Mouse (Mus musculus): ENCODE results near the gene Ndufs1. TPM values are rescaled to one million over a fixed set of nuclear protein-coding genes. Genes with fewer than 3 reads are reported as not detected.
A peak's percentile ranks its signal among the peaks of the same experiment; 100 is the strongest.

Ndufs1 gene
- polyA plus RNA-seq, 1 experiment from 2014 or later, result 86.5 TPM

- no peak overlapping the region for H3K4me3 ChIP-seq (ENCODE audit: low read depth, low read length)
- H3K36me3 ChIP-seq (ENCODE audit: control insufficient read depth, insufficient read depth, low read length), result peaks cover 12% of the 10 kb centered on the region
- DNase-seq (ENCODE audit: low spot score), result no peak
- no peaks in the 10 kb centered on the region for H3K27me3 ChIP-seq (ENCODE audit: control insufficient read depth, insufficient read depth, low read length)
- H3K9ac ChIP-seq (ENCODE audit: low read length), result no peak overlapping the region
- no peak for ATAC-seq (ENCODE audit: low FRiP score, low TSS enrichment)
- H3K4me1 ChIP-seq (replicated peaks; ENCODE audit: control insufficient read depth, insufficient read depth), result no peaks in the 10 kb centered on the region
- no peak overlapping the region for H3K27ac ChIP-seq (replicated peaks)
- H3K9me3 ChIP-seq (ENCODE audit: control insufficient read depth, low read length), result no peaks in the 10 kb centered on the region
- WGBS, result 86% methylated on average over 6 of the region's 6 CpGs
- H3K4me2 ChIP-seq (replicated peaks; ENCODE audit: low read depth), result no peak overlapping the region
- no peak for TF ChIP-seq EP300 (optimal IDR thresholded peaks at IDR 0.05)
- no peak for TF ChIP-seq CTCF (IDR thresholded peaks at IDR 0.05; ENCODE audit: low read depth)
These were observed 54.6 kb downstream of the Ndufs1 start for GRCm38 (mm10) chr1:63122005-63122404.

- no peak overlapping the region for H3K27ac ChIP-seq (replicated peaks)
- H3K4me3 ChIP-seq (ENCODE audit: low read depth, low read length), result no peak overlapping the region
- 95% methylated on average over 2 of the region's 2 CpGs for WGBS
- H3K27me3 ChIP-seq (ENCODE audit: control insufficient read depth, insufficient read depth, low read length), result no peaks in the 10 kb centered on the region
- DNase-seq (ENCODE audit: low spot score), result no peak
- peaks cover 12% of the 10 kb centered on the region for H3K36me3 ChIP-seq (ENCODE audit: control insufficient read depth, insufficient read depth, low read length)
- no peaks in the 10 kb centered on the region for H3K4me1 ChIP-seq (replicated peaks; ENCODE audit: control insufficient read depth, insufficient read depth)
- no peak overlapping the region for H3K4me2 ChIP-seq (replicated peaks; ENCODE audit: low read depth)
- TF ChIP-seq EP300 (optimal IDR thresholded peaks at IDR 0.05) (no peak), CTCF (IDR thresholded peaks at IDR 0.05; ENCODE audit: low read depth) (no peak)
- H3K9ac ChIP-seq (ENCODE audit: low read length), result no peak overlapping the region
- no peak for ATAC-seq (ENCODE audit: low FRiP score, low TSS enrichment)
- H3K9me3 ChIP-seq (ENCODE audit: control insufficient read depth, low read length), result no peaks in the 10 kb centered on the region
These were observed 56.3 kb downstream of the Ndufs1 start for GRCm38 (mm10) chr1:63120382-63120781.

GRCm38 (mm10) chr1:63119675-63120074 lies 57.0 kb downstream of the Ndufs1 start:
- Histone ChIP-seq H3K27me3 (ENCODE audit: control insufficient read depth, insufficient read depth, low read length) (no peaks in the 10 kb centered on the region), H3K4me2 (replicated peaks; ENCODE audit: low read depth) (no peak overlapping the region), H3K4me3 (ENCODE audit: low read depth, low read length) (no peak overlapping the region), H3K27ac (replicated peaks) (no peak overlapping the region), H3K9me3 (ENCODE audit: control insufficient read depth, low read length) (no peaks in the 10 kb centered on the region), H3K9ac (ENCODE audit: low read length) (no peak overlapping the region), H3K36me3 (ENCODE audit: control insufficient read depth, insufficient read depth, low read length) (peaks cover 12% of the 10 kb centered on the region), H3K4me1 (replicated peaks; ENCODE audit: control insufficient read depth, insufficient read depth) (no peaks in the 10 kb centered on the region)
- 87% methylated on average over 4 of the region's 4 CpGs for WGBS
- DNase-seq (ENCODE audit: low spot score) (no peak), ATAC-seq (ENCODE audit: low FRiP score, low TSS enrichment) (no peak)
- TF ChIP-seq CTCF (IDR thresholded peaks at IDR 0.05; ENCODE audit: low read depth), result no peak
- TF ChIP-seq EP300 (optimal IDR thresholded peaks at IDR 0.05), result no peak

GRCm38 (mm10) chr1:63115540-63115939 lies 61.1 kb downstream of the Ndufs1 start:
- no peak for DNase-seq (ENCODE audit: low spot score)
- Histone ChIP-seq H3K9me3 (ENCODE audit: control insufficient read depth, low read length) (no peaks in the 10 kb centered on the region), H3K36me3 (ENCODE audit: control insufficient read depth, insufficient read depth, low read length) (peaks cover 9% of the 10 kb centered on the region), H3K27ac (replicated peaks) (no peak overlapping the region; the same call in 1 of the 2 replicates), H3K4me3 (ENCODE audit: low read depth, low read length) (peak overlapping the region; percentile 96), H3K9ac (ENCODE audit: low read length) (no peak overlapping the region; the same call in 1 of the 2 replicates), H3K27me3 (ENCODE audit: control insufficient read depth, insufficient read depth, low read length) (no peaks in the 10 kb centered on the region), H3K4me1 (replicated peaks; ENCODE audit: control insufficient read depth, insufficient read depth) (0 out of 2 replicates have a peak, but pooled peaks cover 2% of the 10 kb centered on the region), H3K4me2 (replicated peaks; ENCODE audit: low read depth) (peak overlapping the region; percentile 82)
- no peak for ATAC-seq (ENCODE audit: low FRiP score, low TSS enrichment)
- TF ChIP-seq EP300 (optimal IDR thresholded peaks at IDR 0.05) (no peak), CTCF (IDR thresholded peaks at IDR 0.05; ENCODE audit: low read depth) (no peak)
- 8% methylated on average over 3 of the region's 3 CpGs for WGBS

- no peak for TF ChIP-seq CTCF (IDR thresholded peaks at IDR 0.05; ENCODE audit: low read depth)
- TF ChIP-seq EP300 (optimal IDR thresholded peaks at IDR 0.05), result no peak
- DNase-seq (ENCODE audit: low spot score), result no peak
- Histone ChIP-seq H3K4me2 (replicated peaks; ENCODE audit: low read depth) (peak overlapping the region; percentile 82), H3K27ac (replicated peaks) (peak overlapping the region; percentile 100), H3K9me3 (ENCODE audit: control insufficient read depth, low read length) (no peaks in the 10 kb centered on the region), H3K4me3 (ENCODE audit: low read depth, low read length) (peak overlapping the region; percentile 96), H3K9ac (ENCODE audit: low read length) (peak overlapping the region; percentile 100), H3K4me1 (replicated peaks; ENCODE audit: control insufficient read depth, insufficient read depth) (0 out of 2 replicates have a peak, but pooled peaks cover 3% of the 10 kb centered on the region), H3K27me3 (ENCODE audit: control insufficient read depth, insufficient read depth, low read length) (no peaks in the 10 kb centered on the region), H3K36me3 (ENCODE audit: control insufficient read depth, insufficient read depth, low read length) (peaks cover 4% of the 10 kb centered on the region)
- no peak for ATAC-seq (ENCODE audit: low FRiP score, low TSS enrichment)
- 3% methylated on average over 4 of the region's 4 CpGs for WGBS
These were observed 61.5 kb downstream of the Ndufs1 start for GRCm38 (mm10) chr1:63115096-63115495.

GRCm38 (mm10) chr1:63114136-63114781 lies 62.4 kb downstream of the Ndufs1 start, which contains the start of gene Ino80d:
TSS of gene Ino80d (minus strand) at chr1:63114667.
- peak; percentile 94 for ATAC-seq (ENCODE audit: low FRiP score, low TSS enrichment)
- H3K36me3 ChIP-seq (ENCODE audit: control insufficient read depth, insufficient read depth, low read length), result peaks cover 2% of the 10 kb centered on the region; the same call in 1 of the 2 replicates
- TF ChIP-seq CTCF (IDR thresholded peaks at IDR 0.05; ENCODE audit: low read depth), result peak; percentile 75
- TF ChIP-seq EP300 (optimal IDR thresholded peaks at IDR 0.05), result no peak

More at GRCm38 (mm10) chr1:63114136-63114781, 62.4 kb downstream of the Ndufs1 start, which contains the start of gene Ino80d:
- peak within 1 kb of the TSS; percentile 82 for H3K4me2 ChIP-seq (replicated peaks; ENCODE audit: low read depth)
- peak within 1 kb of the TSS; percentile 100 for H3K9ac ChIP-seq (ENCODE audit: low read length)
- no peaks in the 10 kb centered on the region for H3K9me3 ChIP-seq (ENCODE audit: control insufficient read depth, low read length)
- no peaks in the 10 kb centered on the region for H3K27me3 ChIP-seq (ENCODE audit: control insufficient read depth, insufficient read depth, low read length)
- H3K4me3 ChIP-seq (ENCODE audit: low read depth, low read length), result peak within 1 kb of the TSS; percentile 96
- DNase-seq (ENCODE audit: low spot score), result peak; percentile 84
- 0% methylated on average over 26 of the region's 42 CpGs for WGBS
- H3K27ac ChIP-seq (replicated peaks), result peak within 1 kb of the TSS; percentile 100
- 0 out of 2 replicates have a peak, but pooled peaks cover 3% of the 10 kb centered on the region for H3K4me1 ChIP-seq (replicated peaks; ENCODE audit: control insufficient read depth, insufficient read depth)
